Mouse (Mus musculus) C2C12 (cell line): ENCODE measurements around the gene Zfp784. TPM values are rescaled to one million over a fixed set of nuclear protein-coding genes. Genes with fewer than 3 reads are reported as not detected.

ENCODE experiments used
- H3K27me3 ChIP-seq: one replicate; pipeline ENCODE4 v1.6.1; 2011; ENCODE audit not compliant: control insufficient read depth, insufficient read depth, insufficient read length
- H3K36me3 ChIP-seq: one replicate; pipeline ENCODE4 v1.6.1; 2011; ENCODE audit not compliant: control insufficient read depth, insufficient read depth
- H3K4me3 ChIP-seq: one replicate; pipeline ENCODE4 v1.5.1; 2011; ENCODE audit warnings: mild to moderate bottlenecking, control low read depth; ENCODE audit not compliant: poor library complexity, insufficient read depth, severe bottlenecking
- H3K79me2 ChIP-seq: one replicate; pipeline ENCODE4 v1.6.1; 2011; ENCODE audit not compliant: control insufficient read depth, insufficient read depth
- H3K79me3 ChIP-seq: one replicate; pipeline ENCODE4 v1.6.1; 2011; ENCODE audit warnings: low read depth, control low read depth
- H3ac ChIP-seq: one replicate; pipeline ENCODE3; 2011; ENCODE audit warnings: low read depth; ENCODE audit not compliant: control insufficient read depth, insufficient read length
- CEBPB ChIP-seq: IDR thresholded peaks from one replicate; pipeline ENCODE4 v1.6.1; 2011; ENCODE audit warnings: low read depth, mild to moderate bottlenecking, control low read depth, moderate library complexity
- CTCF ChIP-seq: IDR thresholded peaks from one replicate; pipeline ENCODE4 v1.5.1; 2011; ENCODE audit not compliant: control insufficient read depth, insufficient read depth, insufficient read length
- FOSL1 ChIP-seq: IDR thresholded peaks from one replicate; pipeline ENCODE4 v1.8.0; 2011; ENCODE audit warnings: mild to moderate bottlenecking, low read length; ENCODE audit not compliant: poor library complexity, insufficient read depth, severe bottlenecking
- MAX ChIP-seq: IDR thresholded peaks from one replicate; pipeline ENCODE4 v1.6.1; 2011; ENCODE audit warnings: mild to moderate bottlenecking, control low read depth
- MYOD1 ChIP-seq: IDR thresholded peaks from one replicate; pipeline ENCODE4 v1.6.1; 2011; ENCODE audit warnings: low read depth; ENCODE audit not compliant: control insufficient read depth, insufficient read length
- MYOG ChIP-seq: IDR thresholded peaks from one replicate; pipeline ENCODE4 v1.6.1; 2011; ENCODE audit not compliant: control insufficient read depth, insufficient read length; ENCODE audit errors: extremely low read depth
- USF1 ChIP-seq: IDR thresholded peaks from one replicate; pipeline ENCODE4 v1.6.1; 2011; ENCODE audit warnings: low read depth, mild to moderate bottlenecking, control low read depth, moderate library complexity
- polyA plus RNA-seq: library from polyadenylated mRNA; unstranded; fragments of >200 nt; fragmentation: generic; extraction: Trizol; gene quantifications from one replicate; pipeline ENCODE4 v1.2.1, GENCODE M21; 2012; ENCODE audit warnings: missing spikeins

Gene Zfp784
- polyA plus RNA-seq, 1 experiment, result 1.5 TPM

- TF ChIP-seq MAX (peak; percentile 64), CTCF (peak; percentile 86), MYOG (no peak), MYOD1 (no peak)
- H3K79me3 ChIP-seq, result peaks cover 25% of the 10 kb centered on the region
- H3K27me3 ChIP-seq, result peaks cover 11% of the 10 kb centered on the region
- peak overlapping the region; percentile 75 for H3K4me3 ChIP-seq
- peak overlapping the region; percentile 94 for H3ac ChIP-seq
- H3K79me2 ChIP-seq, result peaks cover 30% of the 10 kb centered on the region
- peaks cover 7% of the 10 kb centered on the region for H3K36me3 ChIP-seq
These were observed 22.0 kb upstream of the Zfp784 start for GRCm38 (mm10) chr7:5060239-5060731.

DNA sequence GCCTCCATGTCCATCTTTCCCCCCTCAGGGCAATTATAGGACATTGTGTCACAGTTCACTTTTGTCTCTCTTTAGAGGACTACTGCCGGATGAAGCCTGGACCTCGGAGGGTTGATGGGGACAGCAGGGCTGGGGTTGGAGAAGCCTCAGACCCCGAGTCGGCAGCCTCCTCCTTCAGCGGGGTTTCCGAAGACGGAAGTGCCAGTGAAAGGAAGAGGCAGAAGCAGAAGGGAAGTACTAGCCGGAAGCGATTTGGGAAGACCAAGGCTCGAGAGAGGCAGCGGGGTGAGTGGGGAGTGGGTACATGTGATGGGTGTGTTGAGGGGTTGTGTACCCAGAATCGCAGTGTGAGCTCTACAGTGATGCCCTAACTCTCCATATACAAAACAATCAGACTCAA lies 21.2 kb upstream of the Zfp784 start:
- H3K27me3 ChIP-seq, result peaks cover 11% of the 10 kb centered on the region
- H3K79me3 ChIP-seq, result peaks cover 18% of the 10 kb centered on the region
- peaks cover 6% of the 10 kb centered on the region for H3K36me3 ChIP-seq
- no peak for TF ChIP-seq MYOD1
- H3K4me3 ChIP-seq, result no peak overlapping the region
- no peak overlapping the region for H3ac ChIP-seq
- H3K79me2 ChIP-seq, result peaks cover 22% of the 10 kb centered on the region

DNA sequence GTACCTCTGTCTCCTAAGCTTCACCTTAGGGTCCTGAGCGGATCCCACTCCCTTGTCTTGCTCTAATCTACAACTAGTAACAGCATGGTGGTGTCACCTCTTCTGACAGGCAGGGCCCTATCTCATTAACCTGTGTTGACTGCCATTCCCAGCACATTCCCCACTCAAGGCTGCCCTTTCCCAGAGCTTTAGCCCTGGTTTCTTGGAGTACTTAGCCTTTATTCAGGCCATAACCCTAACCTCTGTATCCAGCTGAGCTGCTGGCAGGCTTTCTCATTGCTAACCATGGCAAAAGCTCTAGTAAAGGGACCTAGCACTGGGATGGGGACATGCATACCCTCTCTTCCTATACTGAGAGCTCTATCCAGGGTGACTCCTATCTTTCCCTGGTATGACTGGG lies 20.4 kb upstream of the Zfp784 start:
- H3ac ChIP-seq, result no peak overlapping the region
- H3K79me3 ChIP-seq, result peaks cover 10% of the 10 kb centered on the region
- peaks cover 6% of the 10 kb centered on the region for H3K36me3 ChIP-seq
- peaks cover 14% of the 10 kb centered on the region for H3K79me2 ChIP-seq
- peaks cover 11% of the 10 kb centered on the region for H3K27me3 ChIP-seq
- TF ChIP-seq MYOD1 (no peak), CTCF (no peak), MAX (no peak), CEBPB (no peak), USF1 (no peak), MYOG (no peak)
- no peak overlapping the region for H3K4me3 ChIP-seq

DNA sequence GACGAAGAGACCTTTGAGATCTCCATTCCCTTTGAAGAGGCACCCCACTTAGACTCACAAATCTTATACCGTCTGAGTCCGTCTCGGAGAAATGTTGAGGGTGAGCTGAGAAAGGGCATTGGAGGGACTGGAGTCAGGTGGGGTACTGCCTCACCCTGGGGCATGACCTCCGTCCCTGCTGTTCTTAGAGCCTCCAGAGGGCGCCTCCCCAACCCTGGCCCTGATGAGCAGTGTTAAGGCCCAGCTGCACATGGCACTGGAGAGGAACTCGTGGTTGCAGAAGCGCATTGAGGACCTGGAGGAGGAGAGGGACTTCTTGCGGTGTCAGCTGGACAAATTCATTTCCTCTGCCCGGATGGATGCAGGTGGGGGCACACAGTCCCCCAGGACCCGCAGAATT lies 19.6 kb upstream of the Zfp784 start:
- TF ChIP-seq FOSL1 (no peak), MAX (no peak), MYOG (no peak), CEBPB (no peak), USF1 (no peak)

GRCm38 (mm10) chr7:5057381-5057780 lies 19.1 kb upstream of the Zfp784 start:
- peaks cover 11% of the 10 kb centered on the region for H3K27me3 ChIP-seq
- no peak for TF ChIP-seq CTCF
- no peak for TF ChIP-seq MYOG
- no peak for TF ChIP-seq CEBPB
- no peak for TF ChIP-seq MYOD1
- TF ChIP-seq FOSL1, result no peak
- TF ChIP-seq USF1, result no peak
- TF ChIP-seq MAX, result no peak
- no peak overlapping the region for H3K4me3 ChIP-seq
- H3K79me2 ChIP-seq, result peaks cover 1% of the 10 kb centered on the region
- H3K36me3 ChIP-seq, result no peaks in the 10 kb centered on the region
- no peak overlapping the region for H3ac ChIP-seq
- no peaks in the 10 kb centered on the region for H3K79me3 ChIP-seq

More for the DNA sequence above, 19.6 kb upstream of the Zfp784 start:
- H3ac ChIP-seq, result no peak overlapping the region
- no peak overlapping the region for H3K4me3 ChIP-seq
- H3K79me2 ChIP-seq, result peaks cover 5% of the 10 kb centered on the region
- H3K79me3 ChIP-seq, result peaks cover 2% of the 10 kb centered on the region
- H3K36me3 ChIP-seq, result peaks cover under 1% of the 10 kb centered on the region
- H3K27me3 ChIP-seq, result peaks cover 11% of the 10 kb centered on the region

- TF ChIP-seq MAX, result no peak
- no peak for TF ChIP-seq MYOG
- TF ChIP-seq CTCF, result no peak
- TF ChIP-seq FOSL1, result no peak
- TF ChIP-seq MYOD1, result no peak
- TF ChIP-seq USF1, result no peak
- TF ChIP-seq CEBPB, result no peak
- Histone ChIP-seq H3K27me3 (peaks cover 11% of the 10 kb centered on the region), H3K36me3 (no peaks in the 10 kb centered on the region), H3K4me3 (no peak overlapping the region), H3ac (no peak overlapping the region), H3K79me3 (no peaks in the 10 kb centered on the region), H3K79me2 (no peaks in the 10 kb centered on the region)
These were observed 18.5 kb upstream of the Zfp784 start for GRCm38 (mm10) chr7:5056651-5057263.
